Mouse (Mus musculus) forebrain, embryonic 16.5 days (tissue): Measurements from ENCODE around the gene Hip1. TPM values are rescaled to one million over a fixed set of nuclear protein-coding genes. Genes with fewer than 3 reads are reported as not detected.

Source experiments
- ATAC-seq: fragments of 200-750 bp; cut with Nextera tagmentation; 2 replicates; pipeline ENCODE4 v1.8.0; 2017; ENCODE audit warnings: mild to moderate bottlenecking, moderate library complexity
- H3K27ac ChIP-seq: fragments of 300-500 bp; sonication (generic); 2 replicates; pipeline ENCODE4 v1.5.1; 2014; ENCODE audit warnings: low read length, control low read depth
- H3K27me3 ChIP-seq: fragments of 300-500 bp; sonication (generic); replicated peaks from 2 replicates; pipeline ENCODE4 v1.6.1; 2014; ENCODE audit warnings: low read length; ENCODE audit not compliant: control insufficient read depth, insufficient read depth
- H3K36me3 ChIP-seq: fragments of 300-500 bp; sonication (generic); 2 replicates; pipeline ENCODE4 v1.6.1; 2014; ENCODE audit not compliant: control insufficient read depth, insufficient read depth
- H3K4me1 ChIP-seq: fragments of 300-500 bp; sonication (generic); replicated peaks from 2 replicates; pipeline ENCODE4 v1.6.1; 2014; ENCODE audit warnings: low read length; ENCODE audit not compliant: control insufficient read depth, insufficient read depth
- H3K4me2 ChIP-seq: fragments of 300-500 bp; sonication (generic); 2 replicates; pipeline ENCODE4 v1.6.1; 2014; ENCODE audit warnings: mild to moderate bottlenecking, low read length, control low read depth
- H3K4me3 ChIP-seq: fragments of 300-500 bp; sonication (generic); replicated peaks from 2 replicates; pipeline ENCODE4 v1.5.1; 2014; ENCODE audit warnings: mild to moderate bottlenecking, low read length, control low read depth
- H3K9ac ChIP-seq: fragments of 300-500 bp; sonication (generic); replicated peaks from 2 replicates; pipeline ENCODE4 v1.6.1; 2014; ENCODE audit warnings: low read depth, low read length, control low read depth
- H3K9me3 ChIP-seq: fragments of 300-500 bp; sonication (generic); 2 replicates; pipeline ENCODE4 v1.6.1; 2016; ENCODE audit warnings: low read length; ENCODE audit not compliant: control insufficient read depth
- WGBS: fragments of 180-500 bp; shearing (Covaris S2); extraction: QIAGEN DNeasy Blood & Tissue Kit; methylation state at CpG from one replicate; pipeline ENCODE4 v1.1.7; 2014; 5-methylcytosine and 5-hydroxymethylcytosine counted together
- polyA plus RNA-seq: library from polyadenylated mRNA; unstranded; fragments of >200 nt; fragmentation: Nextera tagmentation; extraction: Ambion mirVana; gene quantifications from 2 replicates; pipeline ENCODE4 v1.2.1, GENCODE M21; 2015

Hip1 gene
- polyA plus RNA-seq, 1 experiment from 2014 or later, result 32.5 TPM

DNA sequence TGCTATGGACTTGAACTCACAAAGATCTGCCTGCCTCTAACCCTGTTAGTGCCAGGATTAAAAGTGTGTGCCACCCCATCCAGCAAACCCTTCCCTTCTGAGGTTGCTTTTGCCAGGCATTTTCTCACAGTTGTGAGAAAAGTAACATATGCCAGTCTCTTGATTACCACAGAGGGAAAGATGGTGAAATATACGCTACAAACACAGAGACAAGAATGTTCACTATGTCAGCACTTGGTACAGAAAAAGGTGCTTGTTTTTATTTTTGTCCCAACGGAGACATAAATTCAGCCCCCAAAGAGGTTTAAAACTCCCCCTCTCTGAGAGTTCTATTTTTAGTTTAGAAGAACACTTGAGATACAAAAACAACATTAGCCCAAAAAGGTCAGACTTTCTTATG, 20.8 kb downstream of the Hip1 start:
- Histone ChIP-seq H3K4me1 (peaks cover 4% of the 10 kb centered on the region; the same call in 1 of the 2 replicates), H3K27me3 (no peaks in the 10 kb centered on the region), H3K27ac (no peak overlapping the region), H3K36me3 (no peaks in the 10 kb centered on the region), H3K4me2 (no peak overlapping the region), H3K9ac (no peak overlapping the region), H3K4me3 (no peak overlapping the region), H3K9me3 (no peaks in the 10 kb centered on the region)
- 73% methylated on average over 2 of the region's 2 CpGs for WGBS
- no peak for ATAC-seq

DNA sequence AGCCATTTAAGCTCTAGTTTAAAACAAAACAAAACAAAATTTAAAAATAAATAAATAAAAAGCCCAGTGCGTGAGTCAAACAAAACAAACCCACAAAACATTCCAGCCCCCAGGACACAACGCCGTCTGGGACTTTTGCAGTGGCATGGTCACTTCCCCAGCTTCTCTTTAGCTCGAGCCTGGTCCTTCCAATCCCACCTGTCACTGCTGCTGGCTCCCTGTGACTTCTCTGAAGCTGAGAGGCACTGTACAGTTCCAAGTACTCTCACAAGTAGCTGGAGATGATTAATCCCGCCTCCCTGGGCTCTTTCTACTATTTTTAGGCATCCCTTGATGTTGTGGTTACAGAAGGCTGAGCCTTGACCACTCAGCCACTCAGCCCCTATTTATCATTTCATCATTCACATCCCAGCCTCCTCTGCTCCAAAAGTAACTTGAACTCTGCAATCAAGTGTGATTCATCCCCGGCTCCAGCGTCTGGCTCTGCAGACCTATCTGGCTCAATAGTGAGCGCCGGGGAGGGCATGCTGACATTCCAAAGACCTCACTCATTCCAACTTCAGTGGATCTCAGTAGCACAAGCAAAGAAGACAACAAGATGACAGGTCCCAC, 22.7 kb downstream of the Hip1 start:
- Histone ChIP-seq H3K9me3 (no peaks in the 10 kb centered on the region), H3K4me1 (peaks cover 6% of the 10 kb centered on the region), H3K4me3 (no peak overlapping the region), H3K27ac (no peak overlapping the region), H3K9ac (no peak overlapping the region), H3K4me2 (no peak overlapping the region), H3K36me3 (no peaks in the 10 kb centered on the region), H3K27me3 (no peaks in the 10 kb centered on the region)
- no peak for ATAC-seq
- 85% methylated on average over 9 of the region's 9 CpGs for WGBS

DNA sequence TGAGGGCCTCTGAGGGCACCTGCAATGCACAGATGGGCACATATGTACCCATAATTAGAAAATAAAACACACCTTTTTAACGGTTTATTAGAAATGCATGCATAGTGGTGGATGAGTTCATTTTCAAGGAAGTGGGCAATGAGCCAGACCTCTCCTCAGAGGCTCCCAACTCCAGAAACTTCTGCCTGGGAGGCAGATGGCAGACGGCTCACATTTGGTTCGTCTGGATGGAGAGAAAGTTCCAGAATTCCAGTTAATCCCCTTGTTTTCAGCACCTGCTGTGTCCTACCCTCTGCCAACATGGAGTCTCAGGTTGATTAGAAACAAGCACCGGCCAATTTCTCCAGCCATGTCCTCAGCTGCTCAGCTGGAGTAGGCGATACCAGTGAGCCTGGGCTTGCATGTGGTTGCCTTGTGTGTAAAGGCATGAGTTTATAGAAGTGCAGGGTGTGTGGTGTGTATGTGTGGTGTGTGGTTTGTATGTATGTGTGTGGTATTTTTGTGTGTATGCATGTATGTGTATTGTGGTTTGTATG, 27.5 kb downstream of the Hip1 start:
- no peak overlapping the region for H3K9ac ChIP-seq
- no peak overlapping the region for H3K4me3 ChIP-seq
- peaks cover 8% of the 10 kb centered on the region; the same call in 1 of the 2 replicates for H3K9me3 ChIP-seq
- no peaks in the 10 kb centered on the region for H3K36me3 ChIP-seq
- no peak overlapping the region for H3K4me2 ChIP-seq
- ATAC-seq, result no peak
- peaks cover 2% of the 10 kb centered on the region; the same call in 1 of the 2 replicates for H3K4me1 ChIP-seq
- 60% methylated on average over 5 of the region's 5 CpGs for WGBS
- no peak overlapping the region; the same call in 1 of the 2 replicates for H3K27ac ChIP-seq
- no peaks in the 10 kb centered on the region for H3K27me3 ChIP-seq

DNA sequence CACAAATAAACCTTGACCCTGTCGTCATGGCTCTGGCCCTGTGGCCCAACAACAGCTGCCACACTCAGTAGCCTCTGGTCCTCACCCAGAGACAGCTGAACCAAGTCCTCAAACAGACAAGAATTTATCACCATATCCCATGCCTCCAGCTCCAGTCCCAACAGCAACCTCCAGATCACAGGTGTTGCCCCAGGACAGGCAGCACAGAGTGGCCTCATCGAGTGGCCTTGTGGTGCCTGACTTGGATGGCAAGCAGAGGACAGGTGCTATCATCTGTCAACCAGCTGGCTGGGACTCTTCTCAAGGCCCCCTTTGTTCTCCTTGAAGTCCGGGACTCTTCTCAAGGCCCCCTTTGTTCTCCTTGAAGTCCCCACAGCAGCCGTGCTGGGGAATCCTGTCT, 31.8 kb downstream of the Hip1 start:
- H3K4me1 ChIP-seq, result peaks cover 2% of the 10 kb centered on the region; the same call in 1 of the 2 replicates
- no peak overlapping the region for H3K4me2 ChIP-seq
- no peaks in the 10 kb centered on the region for H3K27me3 ChIP-seq
- H3K9me3 ChIP-seq, result peaks cover 8% of the 10 kb centered on the region; the same call in 1 of the 2 replicates
- H3K9ac ChIP-seq, result no peak overlapping the region
- no peak overlapping the region for H3K27ac ChIP-seq
- WGBS, result 46% methylated on average over 4 of the region's 4 CpGs
- H3K4me3 ChIP-seq, result no peak overlapping the region
- ATAC-seq, result no peak
- H3K36me3 ChIP-seq, result no peaks in the 10 kb centered on the region

DNA sequence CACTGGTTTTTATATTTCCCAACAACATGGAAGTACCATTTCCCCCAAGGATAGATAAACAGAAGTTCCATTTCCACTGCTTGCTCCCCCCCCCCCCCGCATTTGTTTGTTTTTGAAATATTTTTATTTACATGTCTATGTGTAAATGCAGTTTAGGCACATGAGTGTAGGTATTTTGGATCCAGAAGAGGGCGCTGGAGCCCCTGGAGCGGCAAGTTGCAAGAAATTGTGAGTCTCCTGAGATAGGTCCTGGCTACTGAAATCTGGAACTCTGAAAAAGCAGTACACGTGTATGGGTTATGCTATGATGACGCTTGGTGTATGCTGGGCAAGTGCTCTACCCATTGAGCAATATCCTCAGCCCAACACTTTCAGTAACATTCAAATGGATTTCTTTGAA, 33.8 kb downstream of the Hip1 start:
- Histone ChIP-seq H3K36me3 (no peaks in the 10 kb centered on the region), H3K27me3 (no peaks in the 10 kb centered on the region), H3K4me1 (peaks cover 14% of the 10 kb centered on the region), H3K9me3 (peaks cover 8% of the 10 kb centered on the region; the same call in 1 of the 2 replicates), H3K4me2 (no peak overlapping the region), H3K4me3 (no peak overlapping the region), H3K9ac (no peak overlapping the region), H3K27ac (no peak overlapping the region)
- no peak for ATAC-seq
- 65% methylated on average over 5 of the region's 5 CpGs for WGBS

DNA sequence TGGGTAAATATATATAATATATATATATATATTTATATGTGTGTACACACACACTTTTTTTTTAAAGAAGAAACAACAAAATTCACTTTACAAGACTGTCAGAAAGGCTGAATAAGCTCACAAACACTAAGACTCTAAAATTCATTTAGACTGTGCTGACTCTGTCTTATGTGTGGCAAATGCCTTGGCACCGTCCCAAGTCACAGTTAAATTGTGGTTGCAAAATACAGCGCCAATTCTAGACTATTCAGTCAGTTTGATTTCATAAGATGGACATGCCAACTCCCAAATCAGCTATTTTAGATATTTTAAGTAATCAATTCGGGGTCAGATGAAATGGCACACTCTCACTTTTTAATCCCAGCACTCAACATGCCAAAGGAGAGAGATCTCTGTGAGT, 36.6 kb downstream of the Hip1 start:
- Histone ChIP-seq H3K4me3 (no peak overlapping the region), H3K4me1 (peaks cover 14% of the 10 kb centered on the region), H3K9ac (no peak overlapping the region), H3K27me3 (no peaks in the 10 kb centered on the region), H3K36me3 (no peaks in the 10 kb centered on the region), H3K4me2 (no peak overlapping the region), H3K27ac (no peak overlapping the region), H3K9me3 (no peaks in the 10 kb centered on the region)
- no peak for ATAC-seq
- WGBS, result 45% methylated on average over 3 of the region's 3 CpGs

DNA sequence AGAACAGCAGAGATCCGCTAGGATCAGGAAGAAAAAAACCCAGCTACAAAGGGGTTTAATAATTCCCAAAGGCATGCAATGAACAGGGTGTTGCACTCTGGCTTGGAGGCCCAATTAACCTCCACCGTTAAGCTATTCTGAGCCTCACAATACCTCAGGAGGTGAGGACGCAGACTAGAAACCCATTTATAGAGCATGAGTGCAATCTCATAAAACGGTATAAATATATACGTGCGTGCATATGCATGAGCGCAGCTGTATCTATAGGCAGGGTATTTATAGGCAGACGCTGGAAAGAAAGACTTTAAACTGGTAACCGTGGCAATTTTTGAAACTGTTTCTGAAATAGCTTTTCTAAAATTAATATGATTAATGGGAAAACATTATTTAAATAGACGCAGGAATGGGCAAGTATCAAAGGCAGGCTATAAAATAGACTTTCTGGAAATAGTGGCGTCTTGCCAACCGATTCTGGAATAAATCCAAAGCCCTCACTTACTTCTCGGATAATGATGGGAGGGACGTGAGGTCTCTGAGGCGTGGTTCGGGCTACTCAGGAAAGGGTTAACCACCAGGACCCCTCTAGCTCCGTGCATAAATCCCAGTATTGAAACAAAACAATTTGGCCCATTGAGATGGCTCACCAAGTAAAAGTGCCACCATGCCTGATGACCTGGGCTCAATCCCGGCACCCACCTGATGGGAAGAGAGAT, 37.2 kb downstream of the Hip1 start:
- H3K4me3 ChIP-seq, result no peak overlapping the region
- 14% methylated on average over 18 of the region's 18 CpGs for WGBS
- no peak overlapping the region for H3K9ac ChIP-seq
- no peaks in the 10 kb centered on the region for H3K27me3 ChIP-seq
- H3K4me2 ChIP-seq, result peak overlapping the region; percentile 26
- peak; percentile 50; the same call in 1 of the 2 replicates for ATAC-seq
- no peaks in the 10 kb centered on the region for H3K9me3 ChIP-seq
- peaks cover 17% of the 10 kb centered on the region for H3K4me1 ChIP-seq
- peak overlapping the region; percentile 13; the same call in 1 of the 2 replicates for H3K27ac ChIP-seq
- no peaks in the 10 kb centered on the region for H3K36me3 ChIP-seq

DNA sequence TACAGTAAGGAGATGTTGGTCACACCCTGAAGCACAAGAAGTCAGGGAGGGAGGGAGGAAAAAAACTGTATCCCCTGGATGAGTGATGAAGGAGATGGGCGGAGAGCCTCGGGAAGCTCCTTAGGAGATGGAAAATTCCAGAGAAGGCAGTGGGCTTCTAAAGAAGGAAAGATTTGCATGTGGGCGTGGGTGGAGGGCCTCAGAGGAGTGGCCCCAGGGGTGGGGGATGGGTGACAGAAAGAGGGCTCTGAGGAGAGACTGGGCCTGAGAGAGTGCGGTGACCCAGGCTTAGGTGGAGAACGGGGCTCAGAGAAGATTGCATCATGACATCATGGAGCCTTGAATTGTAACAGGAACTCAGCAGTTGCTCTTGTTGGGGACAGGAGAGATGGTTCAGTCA, 39.5 kb downstream of the Hip1 start:
- no peak overlapping the region for H3K4me2 ChIP-seq
- H3K9ac ChIP-seq, result no peak overlapping the region
- H3K27ac ChIP-seq, result no peak overlapping the region
- no peaks in the 10 kb centered on the region for H3K27me3 ChIP-seq
- no peak overlapping the region for H3K4me3 ChIP-seq
- H3K4me1 ChIP-seq, result peaks cover 19% of the 10 kb centered on the region
- H3K36me3 ChIP-seq, result no peaks in the 10 kb centered on the region
- H3K9me3 ChIP-seq, result no peaks in the 10 kb centered on the region
- 84% methylated on average over 5 of the region's 5 CpGs for WGBS
- ATAC-seq, result no peak

DNA sequence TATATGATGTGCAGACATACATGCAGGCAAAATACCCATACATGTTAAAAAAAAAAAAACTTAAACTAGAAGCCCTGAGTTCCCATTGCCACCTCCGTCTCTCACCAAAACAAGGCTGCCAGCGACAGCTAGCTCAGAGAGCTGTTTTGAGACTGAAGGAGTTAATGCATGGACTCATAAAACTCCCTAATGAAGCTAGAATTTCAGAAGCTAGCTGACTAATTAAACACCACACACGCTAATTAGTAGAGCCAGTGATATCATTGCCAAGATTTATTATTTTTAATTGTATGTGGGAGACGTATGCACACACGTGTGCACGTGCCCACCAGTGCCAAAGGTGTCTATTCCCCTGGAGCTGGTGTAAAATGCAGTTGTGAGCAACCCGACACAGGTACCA, 42.0 kb downstream of the Hip1 start:
- no peak for ATAC-seq
- WGBS, result 43% methylated on average over 7 of the region's 7 CpGs

More for the DNA sequence above, 42.0 kb downstream of the Hip1 start:
- no peak overlapping the region for H3K4me2 ChIP-seq
- H3K36me3 ChIP-seq, result no peaks in the 10 kb centered on the region
- no peak overlapping the region for H3K27ac ChIP-seq
- no peaks in the 10 kb centered on the region for H3K27me3 ChIP-seq
- H3K9ac ChIP-seq, result no peak overlapping the region
- H3K9me3 ChIP-seq, result no peaks in the 10 kb centered on the region
- H3K4me3 ChIP-seq, result no peak overlapping the region
- peaks cover 18% of the 10 kb centered on the region for H3K4me1 ChIP-seq
